Mouse (Mus musculus): Measurements from ENCODE around the gene Apip.

DNA sequence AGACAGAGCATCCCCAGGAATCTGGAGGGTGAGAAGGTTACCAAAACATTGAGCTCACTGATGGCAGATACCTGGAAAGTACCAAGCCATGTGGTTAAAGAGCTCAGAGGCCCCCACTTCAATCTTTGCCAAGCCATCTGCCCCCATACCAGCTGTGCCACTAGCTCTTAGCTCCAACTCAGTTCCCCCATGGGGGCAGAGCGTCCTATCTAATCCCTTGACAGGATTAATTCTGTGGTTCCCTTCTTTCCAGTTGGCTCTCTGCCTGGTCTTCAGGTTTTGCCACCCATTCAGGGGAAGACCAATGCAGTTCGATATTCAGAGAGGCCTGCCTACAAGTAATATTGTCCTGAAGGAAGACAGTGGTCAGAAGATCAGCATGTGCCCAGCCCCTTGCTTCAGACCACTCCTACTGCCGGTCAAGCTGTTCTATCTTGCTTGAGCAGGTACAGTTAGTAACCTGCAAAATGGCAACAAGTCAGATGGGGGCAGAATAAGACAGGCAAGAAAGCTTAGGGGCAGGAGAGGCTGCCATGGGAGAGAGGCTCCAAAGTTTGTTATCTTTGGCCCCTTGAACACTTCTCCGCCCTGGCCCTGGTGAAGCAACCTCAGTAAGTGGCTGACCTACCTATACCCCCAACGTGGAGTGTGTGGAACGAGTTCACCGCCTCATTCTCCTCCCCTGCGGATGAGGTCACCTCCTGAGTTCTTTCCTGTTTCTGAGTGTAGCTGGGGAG, 65.2 kb downstream of the Apip start:
- peak; percentile 61 for TF ChIP-seq EP300 (IDR thresholded peaks at IDR 0.05)
- TF ChIP-seq CTCF (IDR thresholded peaks at IDR 0.05), result peak; percentile 60
